Mouse (Mus musculus) heart, postnatal 25 days (tissue): ENCODE results near the gene Tceal8. TPM values are rescaled to one million over a fixed set of nuclear protein-coding genes. Genes with fewer than 3 reads are reported as not detected.
"Not testable (repeated sequence)": the region's sequence is repeated elsewhere in the genome, so short reads cannot be mapped to it uniquely, and the experiment has no call there.

Experiments used
- DNase-seq: peaks from one replicate; pipeline ENCODE4 v3.0.0; 2022; ENCODE audit warnings: low spot score
- intact Hi-C: fragments of 180-260 bp; cut with DNase I; formaldehyde crosslinking; loops from one replicate; pipeline ENCODE4 v1.15.1; 2025
- total RNA-seq, 2 experiments: library from RNA; stranded (reverse); gene quantifications; 2 replicates each; pipeline ENCODE4 v1.2.3; 2021

Gene Tceal8
- 10 to 100 TPM; 20.6 to 23.8 TPM for total RNA-seq

- DNase-seq = peak; percentile 64
- intact Hi-C loops = no loop called here
Observed at GRCm38 (mm10) chrX:136172118-136172551, at the start of gene Tceal8. Gene Tceal8 (minus strand): TSS chrX:136172342.

DNA sequence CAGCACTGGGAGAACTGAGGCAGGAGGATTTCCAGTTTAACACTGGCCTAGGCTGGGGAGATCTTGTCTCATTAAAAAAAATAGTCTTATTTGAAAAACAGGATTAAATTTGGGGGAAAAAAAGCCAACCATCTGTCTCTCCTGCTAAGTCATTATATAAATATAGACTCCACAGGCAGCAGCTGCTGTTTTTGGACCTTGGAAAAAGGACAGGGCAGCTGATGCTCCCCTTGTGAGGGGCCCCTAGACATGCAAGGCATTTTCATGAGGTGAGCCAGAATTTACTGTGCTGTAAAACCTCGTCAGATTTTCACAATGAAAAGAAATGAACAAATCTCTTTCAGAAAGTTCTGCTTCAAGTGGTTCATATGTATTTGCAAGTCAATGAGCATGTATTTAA lies 44.2 kb upstream of the Tceal8 start:
- intact Hi-C loops = no loop called here
- no peak for DNase-seq

GRCm38 (mm10) chrX:136214729-136215677 lies 42.9 kb upstream of the Tceal8 start, which contains the start of the genes Tceal7 and Bex1:
Gene Tceal7 (plus strand): TSS chrX:136214779.
Gene Bex1 (minus strand): TSS chrX:136215513.
- intact Hi-C loops, DNase-seq: not testable (repeated sequence)

- intact Hi-C loops = no loop called here
Observed at GRCm38 (mm10) chrX:136213396-136213795, 41.3 kb upstream of the Tceal8 start.

DNA sequence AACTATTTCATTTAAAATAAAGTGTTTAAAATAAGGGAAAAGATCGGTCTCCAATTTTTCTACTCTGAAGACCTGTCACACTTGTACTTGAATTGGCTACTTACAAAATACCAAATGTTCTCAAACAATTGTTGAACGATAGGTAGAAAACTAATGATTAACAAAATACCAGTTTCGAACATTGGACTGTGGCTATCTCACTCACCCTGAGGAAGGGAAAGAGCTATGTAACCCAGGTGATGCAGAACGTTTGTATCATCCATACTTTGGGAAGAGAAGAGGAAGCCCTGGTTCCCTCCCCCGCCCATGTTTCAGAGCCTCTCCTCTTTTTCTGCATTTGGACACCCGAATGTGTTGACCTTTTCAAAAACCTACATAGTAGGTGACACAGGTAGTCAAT lies 32.3 kb upstream of the Tceal8 start:
- no peak for DNase-seq
- intact Hi-C loops = no loop called here

More at GRCm38 (mm10) chrX:136213396-136213795, 41.3 kb upstream of the Tceal8 start:
- DNase-seq = no peak

- no peak for DNase-seq
- intact Hi-C loops = no loop called here
Observed at GRCm38 (mm10) chrX:136203664-136204066, 31.5 kb upstream of the Tceal8 start, which contains the start of gene Tceal5. Gene Tceal5 (minus strand): TSS chrX:136203876.

DNA sequence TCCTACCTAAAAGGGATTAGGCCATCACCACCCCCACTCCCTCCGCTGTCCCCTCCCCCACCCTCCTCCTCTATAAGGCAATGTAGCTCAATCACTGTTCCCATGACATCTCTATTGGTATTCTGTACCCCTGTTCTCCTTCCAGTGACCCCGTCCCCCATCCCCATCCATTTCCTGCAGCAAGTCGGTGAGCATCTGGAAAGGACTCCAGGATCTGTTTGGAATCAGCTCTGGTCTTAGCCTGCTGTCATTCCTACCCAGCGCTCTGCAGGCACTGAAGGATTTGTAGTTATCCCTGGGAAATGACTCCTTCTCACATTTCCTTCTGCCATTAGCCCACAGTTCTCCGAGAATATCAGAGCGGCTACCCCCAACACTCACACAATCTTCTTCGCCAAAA lies 31.1 kb upstream of the Tceal8 start:
- intact Hi-C loops = no loop called here
- no peak for DNase-seq

DNA sequence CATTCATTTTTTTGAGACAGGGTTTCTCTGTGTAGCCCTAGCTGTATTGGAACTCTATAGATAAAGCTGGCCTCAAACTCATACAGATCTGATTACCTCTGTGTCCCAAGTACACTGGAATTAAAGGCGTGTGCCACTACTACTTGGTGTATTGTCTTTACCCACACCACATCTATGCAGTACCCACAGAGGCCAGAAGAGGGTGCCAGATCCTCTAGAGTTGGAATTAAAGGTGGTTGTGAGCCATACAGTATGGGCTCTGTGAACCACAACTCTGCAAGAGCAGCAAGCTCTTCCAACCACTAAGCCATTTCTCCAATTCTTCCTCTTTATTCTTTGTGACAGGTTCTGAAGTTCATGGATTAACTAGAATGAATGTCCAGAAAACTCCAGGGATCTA lies 24.7 kb upstream of the Tceal8 start:
- intact Hi-C loops = loop anchor here (2.0 kb wide), 1 partner anchor 108 kb away; no protein-coding TSS in a partner anchor
- DNase-seq = no peak

DNA sequence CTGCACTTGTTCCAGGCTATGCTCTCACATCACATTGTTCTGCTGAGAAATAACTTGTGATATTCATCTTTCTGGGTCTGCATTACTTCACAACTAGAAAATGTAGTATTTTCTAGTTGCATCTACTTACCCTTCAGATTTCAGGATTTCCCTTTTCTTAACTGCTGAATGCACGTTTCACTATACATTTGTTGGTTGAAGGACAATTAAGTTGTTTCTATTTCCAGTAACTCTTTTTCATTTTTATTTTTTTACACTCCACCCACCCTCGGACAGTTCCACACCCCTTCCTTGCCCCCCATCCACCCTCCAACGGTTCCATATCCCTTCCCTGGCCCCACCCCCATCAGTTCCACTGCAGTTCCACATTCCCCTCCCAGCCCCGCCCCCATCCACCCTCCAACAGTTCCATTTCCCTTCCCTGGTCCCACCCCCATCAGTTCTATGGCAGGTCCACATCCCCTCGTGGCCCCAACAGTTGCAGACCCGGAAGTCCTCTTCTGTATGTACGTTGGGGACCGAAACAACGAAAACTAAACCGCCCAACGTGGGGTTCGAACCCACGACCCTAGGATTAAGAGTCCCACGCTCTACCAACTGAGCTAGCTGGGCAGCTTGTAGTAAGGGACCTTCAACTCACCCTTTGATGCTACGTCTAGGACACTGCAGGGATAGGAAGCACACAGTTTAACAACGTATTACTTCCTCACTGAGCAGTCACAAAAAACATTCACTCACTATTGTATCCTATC lies 23.2 kb upstream of the Tceal8 start:
- intact Hi-C loops = no loop called here
- no peak for DNase-seq

DNA sequence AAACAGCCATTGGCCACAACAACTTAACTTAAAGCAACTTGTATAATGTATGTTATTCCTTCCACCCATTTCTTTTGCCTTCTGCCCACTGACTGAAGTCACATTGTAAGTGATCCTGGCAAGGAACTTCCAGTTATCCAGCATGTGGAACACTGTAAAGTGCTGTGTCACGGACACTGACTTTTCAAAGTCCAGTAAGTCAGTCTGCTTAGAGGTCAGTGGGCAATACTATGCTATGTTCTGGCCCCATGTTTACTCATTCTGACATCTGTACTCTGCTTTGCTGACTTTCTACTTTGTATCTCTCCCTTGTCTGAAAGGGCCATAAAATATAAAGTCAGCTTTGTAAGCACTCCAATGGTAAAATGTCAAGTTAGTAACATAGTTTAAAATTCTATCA lies 11.0 kb upstream of the Tceal8 start:
- DNase-seq = no peak
- intact Hi-C loops = no loop called here

- no peak for DNase-seq
- intact Hi-C loops = no loop called here
Observed at GRCm38 (mm10) chrX:136180897-136181553, 8.9 kb upstream of the Tceal8 start.

DNA sequence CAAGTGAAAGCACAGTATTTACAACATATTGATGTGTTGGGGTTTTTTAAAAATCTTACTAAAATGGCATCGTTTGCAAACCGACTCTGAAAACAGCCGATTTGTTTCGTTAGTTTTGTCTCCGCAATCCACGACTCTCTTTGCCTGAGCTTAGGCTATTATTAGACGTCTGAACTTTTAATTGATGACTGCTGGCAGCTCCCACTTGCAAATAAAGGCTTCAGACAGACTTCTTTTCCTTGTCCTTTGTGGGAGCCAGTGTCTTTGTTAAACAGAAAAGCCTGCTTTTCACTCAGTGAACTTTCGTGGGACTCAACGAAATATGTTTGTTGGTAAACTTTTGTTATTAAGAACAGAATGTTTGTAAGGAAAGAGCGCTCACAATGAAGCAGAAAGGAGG lies 644 bp upstream of the Tceal8 start:
- intact Hi-C loops = no loop called here
- no peak for DNase-seq

GRCm38 (mm10) chrX:136171189-136172117 lies 689 bp downstream of the Tceal8 start:
- DNase-seq = peak; percentile 35
- intact Hi-C loops = no loop called here

DNA sequence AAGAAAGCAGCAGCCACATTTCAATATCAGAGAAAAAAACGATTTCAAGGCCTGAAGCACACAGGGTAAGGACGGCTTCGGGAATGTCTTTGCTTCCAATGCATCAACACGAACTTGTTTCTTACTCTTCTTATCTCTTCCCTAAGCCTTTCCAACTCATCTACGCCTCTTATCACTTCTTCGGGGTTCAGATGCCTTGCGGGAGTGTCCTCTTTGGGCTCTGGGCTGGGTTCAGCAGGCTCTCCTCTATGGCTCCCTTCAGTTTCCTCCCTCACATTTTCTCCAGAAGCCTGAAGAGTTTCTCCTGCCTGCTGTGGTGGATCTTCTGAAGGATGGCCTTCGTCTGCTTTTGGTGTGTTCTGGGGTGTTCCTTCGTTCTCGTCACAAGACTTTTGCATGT lies 1.5 kb downstream of the Tceal8 start:
- DNase-seq = no peak
- intact Hi-C loops = no loop called here

DNA sequence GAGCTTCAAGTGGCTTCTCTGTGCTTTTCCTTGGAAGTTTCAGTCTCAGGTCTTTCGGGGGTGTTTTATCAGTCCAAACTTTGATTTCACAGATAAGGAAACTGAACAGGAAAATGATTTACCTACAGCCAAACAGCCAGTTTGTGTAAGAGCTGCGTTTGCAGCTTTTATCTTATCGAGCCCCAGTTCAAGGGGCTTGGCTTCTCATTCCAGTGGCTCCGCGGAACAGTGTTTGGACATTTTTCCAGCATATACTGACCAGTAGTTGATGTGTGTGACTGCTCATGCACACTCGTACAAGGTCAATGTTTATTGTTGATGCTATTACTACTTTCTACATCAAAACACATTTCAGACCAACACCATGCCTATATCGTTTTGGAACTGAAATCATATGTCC lies 27.9 kb downstream of the Tceal8 start:
- intact Hi-C loops = no loop called here
- DNase-seq = no peak

- no peak for DNase-seq
- intact Hi-C loops = no loop called here
Observed at GRCm38 (mm10) chrX:136143711-136144110, 28.4 kb downstream of the Tceal8 start.

GRCm38 (mm10) chrX:136141385-136141784 lies 30.8 kb downstream of the Tceal8 start:
- intact Hi-C loops = no loop called here
- DNase-seq = no peak

- DNase-seq, intact Hi-C loops: not testable (repeated sequence)
Observed at GRCm38 (mm10) chrX:136139640-136140004, 32.5 kb downstream of the Tceal8 start.
